8 mouse cellular contexts compared by ENCODE assay signal in the genomic region with DNA sequence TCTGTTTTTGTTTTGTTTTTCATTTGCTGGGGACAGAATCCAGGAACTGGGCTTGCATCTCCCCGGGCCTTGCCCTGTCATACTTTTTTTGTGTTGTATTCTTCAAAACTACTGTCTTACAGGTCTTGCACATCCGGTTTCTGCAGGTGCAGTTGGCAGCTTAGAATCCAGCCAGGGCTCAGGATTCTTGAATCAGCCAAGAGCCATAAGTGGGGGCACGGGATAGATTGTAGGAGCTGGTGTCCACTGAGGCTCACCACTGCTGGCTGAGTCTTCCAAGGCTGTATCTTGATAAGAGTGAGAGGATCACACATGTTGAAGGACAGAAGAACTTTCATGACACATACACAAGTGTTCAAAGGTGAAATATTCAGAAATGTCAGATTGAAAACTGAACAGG. TPM values are rescaled to one million over a fixed set of nuclear protein-coding genes. Genes with fewer than 3 reads are reported as not detected.
A peak's percentile ranks its signal among the peaks of the same experiment; 100 is the strongest.
DNase-seq lines count a peak whose midpoint lies in the region; ATAC-seq and TF ChIP-seq lines count a peak whose summit lies in the region.

No protein-coding gene starts in this region.

- no peaks in the 10 kb centered on the region for H3K27me3 ChIP-seq in heart, embryonic 14.5 days (ENCODE audit: control insufficient read depth, insufficient read depth, low read length)
- H3K27me3 ChIP-seq in embryonic facial prominence, embryonic 11.5 days (ENCODE audit: control insufficient read depth, insufficient read depth, low read length), result no peaks in the 10 kb centered on the region
- no peaks in the 10 kb centered on the region for H3K27me3 ChIP-seq in hindbrain, postnatal 0 days (ENCODE audit: insufficient read depth, low read length)
- H3K27me3 ChIP-seq in midbrain, postnatal 0 days (ENCODE audit: insufficient read depth, low read length), result no peaks in the 10 kb centered on the region

- ATAC-seq in heart, embryonic 14.5 days (ENCODE audit: insufficient number of reproducible peaks, insufficient read depth, low FRiP score, low read depth), result no peak
- ATAC-seq in embryonic facial prominence, embryonic 11.5 days (replicated peaks; ENCODE audit: insufficient number of reproducible peaks, low FRiP score, low TSS enrichment, low read depth), result no peak
- peak; percentile 16; the same call in 1 of the 2 replicates for ATAC-seq in hindbrain, postnatal 0 days
- no peak; the same call in 1 of the 2 replicates for ATAC-seq in midbrain, postnatal 0 days (ENCODE audit: low FRiP score)

- 70% methylated on average over 3 of the region's 3 CpGs for WGBS in heart, embryonic 14.5 days
- 61% methylated on average over 3 of the region's 3 CpGs for WGBS in embryonic facial prominence, embryonic 11.5 days
- WGBS in hindbrain, postnatal 0 days, result 56% methylated on average over 3 of the region's 3 CpGs
- WGBS in midbrain, postnatal 0 days, result 70% methylated on average over 3 of the region's 3 CpGs

- peak overlapping the region in 1 of 2 experiments; percentile 56; a peak in 1 of 4 replicates for H3K4me3 ChIP-seq in heart, embryonic 14.5 days (ENCODE audit: control insufficient read depth in 1 of 2, insufficient read depth in 1 of 2, low read depth in 1 of 2, low read length in 2 of 2)
- H3K4me3 ChIP-seq in embryonic facial prominence, embryonic 11.5 days (ENCODE audit: low read depth, low read length), result peak overlapping the region; percentile 37; the same call in 1 of the 2 replicates
- H3K4me3 ChIP-seq in hindbrain, postnatal 0 days (ENCODE audit: low read length), result peak overlapping the region; percentile 65
- H3K4me3 ChIP-seq in midbrain, postnatal 0 days (ENCODE audit: low read depth, low read length), result peak overlapping the region; percentile 69

- no peaks in the 10 kb centered on the region for H3K9me3 ChIP-seq in heart, embryonic 14.5 days (ENCODE audit: control insufficient read depth, low read length)
- no peaks in the 10 kb centered on the region for H3K9me3 ChIP-seq in embryonic facial prominence, embryonic 11.5 days (replicated peaks; ENCODE audit: control insufficient read depth, low read length)
- H3K9me3 ChIP-seq in hindbrain, postnatal 0 days (ENCODE audit: low read length), result no peaks in the 10 kb centered on the region
- H3K9me3 ChIP-seq in midbrain, postnatal 0 days (ENCODE audit: low read length), result no peaks in the 10 kb centered on the region

- TF ChIP-seq CTCF in hindbrain, postnatal 0 days (IDR thresholded peaks at IDR 0.05; ENCODE audit: low read depth), result no peak
- TF ChIP-seq CTCF in midbrain, postnatal 0 days (IDR thresholded peaks at IDR 0.05), result no peak

- peak overlapping the region; percentile 91 for H3K4me2 ChIP-seq in heart, embryonic 14.5 days (ENCODE audit: low read length)
- no peak overlapping the region; the same call in 1 of the 2 replicates for H3K4me2 ChIP-seq in embryonic facial prominence, embryonic 11.5 days (ENCODE audit: low read depth, low read length)
- peak overlapping the region; percentile 94 for H3K4me2 ChIP-seq in hindbrain, postnatal 0 days (ENCODE audit: low read depth, low read length)
- peak overlapping the region; percentile 83 for H3K4me2 ChIP-seq in midbrain, postnatal 0 days (ENCODE audit: low read depth, low read length, poor library complexity, severe bottlenecking)

- H3K36me3 ChIP-seq in heart, embryonic 14.5 days (ENCODE audit: control insufficient read depth, insufficient read depth, low read length), result no peaks in the 10 kb centered on the region
- no peaks in the 10 kb centered on the region for H3K36me3 ChIP-seq in embryonic facial prominence, embryonic 11.5 days (replicated peaks; ENCODE audit: control insufficient read depth, insufficient read depth, low read depth, low read length)
- no peaks in the 10 kb centered on the region for H3K36me3 ChIP-seq in hindbrain, postnatal 0 days (ENCODE audit: insufficient read depth, low read length)
- no peaks in the 10 kb centered on the region for H3K36me3 ChIP-seq in midbrain, postnatal 0 days (ENCODE audit: insufficient read depth, low read length)

- peaks cover 13 to 47% of the 10 kb centered on the region in 2 experiments for H3K4me1 ChIP-seq in heart, embryonic 14.5 days (ENCODE audit: control insufficient read depth in 2 of 2, insufficient read depth in 2 of 2, low read length in 2 of 2)
- no peaks in the 10 kb centered on the region; the same call in 1 of the 2 replicates for H3K4me1 ChIP-seq in embryonic facial prominence, embryonic 11.5 days (ENCODE audit: control insufficient read depth, insufficient read depth, low read length)
- H3K4me1 ChIP-seq in hindbrain, postnatal 0 days (ENCODE audit: insufficient read depth, low read length), result peaks cover 5% of the 10 kb centered on the region; the same call in 1 of the 2 replicates
- H3K4me1 ChIP-seq in midbrain, postnatal 0 days (ENCODE audit: insufficient read depth, low read length), result peaks cover 4% of the 10 kb centered on the region; the same call in 1 of the 2 replicates

- H3K9ac ChIP-seq in heart, embryonic 14.5 days (ENCODE audit: low read length), result no peak overlapping the region
- no peak overlapping the region for H3K9ac ChIP-seq in embryonic facial prominence, embryonic 11.5 days (replicated peaks; ENCODE audit: low read length)
- H3K9ac ChIP-seq in hindbrain, postnatal 0 days (replicated peaks; ENCODE audit: low read length), result no peak overlapping the region
- peak overlapping the region; percentile 65 for H3K9ac ChIP-seq in midbrain, postnatal 0 days (replicated peaks; ENCODE audit: low read length, poor library complexity, severe bottlenecking)

- no peak for DNase-seq in heart, postnatal 4 days
- DNase-seq in embryonic facial prominence, embryonic 11.5 days (ENCODE audit: low spot score), result no peak
- DNase-seq in hindbrain, postnatal 0 days (ENCODE audit: low spot score), result no peak
- DNase-seq in midbrain, postnatal 0 days (ENCODE audit: low spot score), result no peak
- DNase-seq in adrenal gland, adult 2 months, result no peak
- DNase-seq in adrenal gland, postnatal 25 days, result no peak
- no peak for DNase-seq in spleen, postnatal 14 days (ENCODE audit: low spot score in 2 of 2)

- no peak overlapping the region for H3K27ac ChIP-seq in heart, embryonic 14.5 days (replicated peaks in 1 of 2; ENCODE audit: control insufficient read depth in 1 of 2, insufficient read depth in 1 of 2, low read depth in 2 of 2, low read length in 2 of 2)
- no peak overlapping the region for H3K27ac ChIP-seq in embryonic facial prominence, embryonic 11.5 days (replicated peaks; ENCODE audit: low read depth, low read length)
- H3K27ac ChIP-seq in hindbrain, postnatal 0 days, result no peak overlapping the region
- peak overlapping the region; percentile 14; the same call in 1 of the 2 replicates for H3K27ac ChIP-seq in midbrain, postnatal 0 days (ENCODE audit: low read depth, low read length)

RNA-seq across cellular contexts. Expression of a gene that starts 0.4 kb away (rescaled TPM):
- polyA plus RNA-seq in heart, embryonic 14.5 days (2014; fragmentation: Nextera tagmentation; extraction: Ambion mirVana), result 12.8 and 14.8 TPM in 2 replicates
- 10 to 100 TPM; 19.4 to 19.8 TPM for total RNA-seq in heart, postnatal 4 days (2021)
- polyA plus RNA-seq in embryonic facial prominence, embryonic 11.5 days (2014; fragmentation: Nextera tagmentation; extraction: Ambion mirVana), result 2.5 TPM in 2 replicates
- total RNA-seq in hindbrain, postnatal 0 days (2014; rRNA removed), result 17.4 and 18.0 TPM in 2 replicates
- 17.1 and 17.6 TPM in 2 replicates for polyA plus RNA-seq in hindbrain, postnatal 0 days (2015; fragmentation: Nextera tagmentation; extraction: Ambion mirVana)
- 14.8 and 15.2 TPM in 2 replicates for total RNA-seq in midbrain, postnatal 0 days (2014; rRNA removed)
- 14.4 and 14.9 TPM in 2 replicates for polyA plus RNA-seq in midbrain, postnatal 0 days (2015; fragmentation: Nextera tagmentation; extraction: Ambion mirVana)
- total RNA-seq in adrenal gland, adult 2 months (2021), result 10 to 100 TPM; 29.1 to 30.2 TPM
- 52.0 and 62.7 TPM in 2 replicates for polyA plus RNA-seq in adrenal gland, adult 2 months (2012; rRNA removed)
- 18.9 and 19.1 TPM in 2 replicates for total RNA-seq in adrenal gland, postnatal 25 days (2021)
